13 mouse cellular contexts compared by ENCODE assay signal in the genomic region with DNA sequence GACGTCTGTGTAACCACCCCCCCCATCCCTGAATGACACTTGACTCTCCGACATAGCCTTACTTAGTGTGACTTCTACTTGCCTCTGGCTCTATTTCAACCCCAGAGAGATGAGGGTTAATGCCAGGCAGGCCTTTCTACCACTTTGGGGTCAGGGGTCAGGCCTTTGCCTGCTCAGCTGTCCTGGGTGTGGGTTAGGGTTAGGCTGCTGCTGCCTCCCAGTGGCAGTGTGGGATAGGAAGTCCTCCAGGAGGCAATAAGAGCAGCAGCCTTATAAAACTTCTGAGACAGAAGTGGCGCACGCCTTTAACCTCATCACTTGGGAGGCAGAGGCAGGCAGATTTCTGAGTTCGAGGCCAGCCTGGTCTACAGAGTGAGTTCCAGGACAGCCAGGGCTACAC. TPM values are rescaled to one million over a fixed set of nuclear protein-coding genes. Genes with fewer than 3 reads are reported as not detected.
DNase-seq lines count a peak whose midpoint lies in the region; ATAC-seq and TF ChIP-seq lines count a peak whose summit lies in the region.
"Had no signal": no experiment of that assay in that cellular context is flagged by ENCODE, and none has a peak within 500 bp of the region (broad histone marks: within the 10 kb centered on the region; RNA-seq: fewer than 3 reads in every experiment).

No protein-coding gene starts in this region.

- no peak for TF ChIP-seq POLR2A in MEL (IDR thresholded peaks at IDR 0.05; ENCODE audit: control insufficient read depth in 1 of 2, insufficient read depth in 1 of 2, low read depth in 1 of 2, low read length in 2 of 2, poor library complexity in 1 of 2)

- no peaks in the 10 kb centered on the region for H3K9me3 ChIP-seq in kidney, embryonic 15.5 days (replicated peaks)
- H3K9me3 ChIP-seq in MEL (replicated peaks; ENCODE audit: insufficient read depth, low read length): no peaks in the 10 kb centered on the region
- H3K9me3 ChIP-seq: embryonic facial prominence, embryonic 12.5 days; forebrain, embryonic 15.5 days; hindbrain, embryonic 12.5 days had no signal

- peaks cover 7% of the 10 kb centered on the region for H3K4me1 ChIP-seq in kidney, embryonic 15.5 days
- H3K4me1 ChIP-seq in MEL (ENCODE audit: control insufficient read depth in 1 of 2, insufficient read depth in 2 of 2, low read length in 2 of 2): peaks cover 8 to 19% of the 10 kb centered on the region in 2 experiments

- DNase-seq in kidney, adult 18-20 months: peak; percentile 15
- DNase-seq in A20 (ENCODE audit: low read depth, low spot score) (peak; percentile 31), MEL (ENCODE audit: low read depth, low spot score) (no peak)
- DNase-seq in lung, postnatal 36 days: peak; percentile 41
- DNase-seq in ovary, adult 18-20 months (ENCODE audit: low spot score): no peak
- DNase-seq: adrenal gland, postnatal 10 days; cerebellum, adult 11 months had no signal

- 93% methylated on average over 5 of the region's 5 CpGs for WGBS in kidney, embryonic 15.5 days

- H3K4me2 ChIP-seq in kidney, embryonic 15.5 days: no peak overlapping the region
- H3K4me2 ChIP-seq: embryonic facial prominence, embryonic 12.5 days; forebrain, embryonic 15.5 days; hindbrain, embryonic 12.5 days had no signal

- H3K79me2 ChIP-seq in MEL (ENCODE audit: control insufficient read depth, insufficient read depth, low read length, poor library complexity): peaks cover 6% of the 10 kb centered on the region

- no peak for ATAC-seq in kidney, embryonic 15.5 days (replicated peaks; ENCODE audit: low FRiP score)
- ATAC-seq in megakaryocyte-erythroid progenitor cell, adult 5-6 weeks (replicated peaks; ENCODE audit: low FRiP score, low TSS enrichment, poor library complexity, severe bottlenecking): no peak
- ATAC-seq: forebrain, embryonic 15.5 days had no signal

- peaks cover 90% of the 10 kb centered on the region for H3K36me3 ChIP-seq in kidney, embryonic 15.5 days
- peaks cover 16 to 22% of the 10 kb centered on the region in 2 experiments for H3K36me3 ChIP-seq in MEL (ENCODE audit: control insufficient read depth in 1 of 2, insufficient read depth in 2 of 2, low read length in 2 of 2)

- TF ChIP-seq CTCF in MEL (IDR thresholded peaks at IDR 0.05 in 2 of 3, conservative IDR thresholded peaks at IDR 0.05 in 1 of 3; ENCODE audit: control insufficient read depth in 1 of 3, insufficient read depth in 1 of 3, low read depth in 2 of 3, low read length in 3 of 3, poor library complexity in 1 of 3, severe bottlenecking in 1 of 3): peak in 2 of 3 experiments; percentile 25 to 34; a peak in 3 of 6 replicates

- TF ChIP-seq RAD21 in MEL (IDR thresholded peaks at IDR 0.05; ENCODE audit: low read depth, low read length): no peak

- no peak overlapping the region for H3K27ac ChIP-seq in kidney, embryonic 15.5 days
- H3K27ac ChIP-seq in MEL (ENCODE audit: control insufficient read depth, low read depth, low read length): no peak overlapping the region
- H3K27ac ChIP-seq: embryonic facial prominence, embryonic 12.5 days; forebrain, embryonic 15.5 days; hindbrain, embryonic 12.5 days had no signal

- no peak overlapping the region for H3K4me3 ChIP-seq in kidney, embryonic 15.5 days (replicated peaks)
- no peak overlapping the region for H3K4me3 ChIP-seq in MEL (ENCODE audit: control insufficient read depth in 1 of 2, insufficient read depth in 1 of 2, low read depth in 2 of 2, low read length in 2 of 2)
- H3K4me3 ChIP-seq: embryonic facial prominence, embryonic 12.5 days; forebrain, embryonic 15.5 days; hindbrain, embryonic 12.5 days had no signal

- H3K27me3 ChIP-seq in kidney, embryonic 15.5 days: no peaks in the 10 kb centered on the region
- H3K27me3 ChIP-seq in MEL (ENCODE audit: control insufficient read depth in 1 of 2, insufficient read depth in 2 of 2, low read length in 2 of 2): no peaks in the 10 kb centered on the region
- H3K27me3 ChIP-seq: embryonic facial prominence, embryonic 12.5 days; forebrain, embryonic 15.5 days; hindbrain, embryonic 12.5 days had no signal

- H3K9ac ChIP-seq in kidney, embryonic 15.5 days: no peak overlapping the region
- no peak overlapping the region for H3K9ac ChIP-seq in MEL (ENCODE audit: control insufficient read depth, low read depth, low read length, poor library complexity, severe bottlenecking)
- H3K9ac ChIP-seq: embryonic facial prominence, embryonic 12.5 days; forebrain, embryonic 15.5 days; hindbrain, embryonic 12.5 days had no signal

- TF ChIP-seq EP300 in MEL (IDR thresholded peaks at IDR 0.05; ENCODE audit: low read depth in 1 of 2, low read length in 2 of 2): no peak

TF ChIP-seq in MEL, 35 proteins besides CTCF, POLR2A, EP300 and RAD21:
- no peak for TF ChIP-seq MXI1 (IDR thresholded peaks at IDR 0.05; ENCODE audit: low read depth, low read length)
- no peak for TF ChIP-seq NRF1 (IDR thresholded peaks at IDR 0.05; ENCODE audit: insufficient read depth, low read depth, low read length, poor library complexity, severe bottlenecking)

RNA-seq across cellular contexts. Expression of a gene that starts 6.4 kb away (rescaled TPM):
- polyA plus RNA-seq in kidney, embryonic 15.5 days (2015; fragmentation: Nextera tagmentation; extraction: Ambion mirVana): 28.8 and 31.0 TPM in 2 replicates
- 50.2 and 63.9 TPM in 2 replicates for total RNA-seq in MEL (2012; rRNA removed)
- 10 to 100 TPM in 1 of 2 experiments, not detected in 1; 39.5 TPM for polyA plus RNA-seq in MEL (2012; ENCODE audit: insufficient read depth in 1 of 2, insufficient read length in 2 of 2, low read depth in 1 of 2, low replicate concordance in 2 of 2, missing spikeins in 1 of 2)
- 20.1 and 29.8 TPM in 2 replicates for total RNA-seq in megakaryocyte-erythroid progenitor cell, adult 5-6 weeks (2014; fragmentation: Nextera tagmentation)
- total RNA-seq in megakaryocyte-erythroid progenitor cell, adult 5-6 weeks (2017): 4.4 and 8.7 TPM in 2 replicates

RNA-seq across cellular contexts. Expression of a gene that starts 6.6 kb away (rescaled TPM):
- 29.6 and 31.6 TPM in 2 replicates for polyA plus RNA-seq in kidney, embryonic 15.5 days (2015; fragmentation: Nextera tagmentation; extraction: Ambion mirVana)
- 23.9 and 25.3 TPM in 2 replicates for total RNA-seq in MEL (2012; rRNA removed)
- polyA plus RNA-seq in MEL (2012; ENCODE audit: insufficient read depth in 1 of 2, insufficient read length in 2 of 2, low read depth in 1 of 2, low replicate concordance in 2 of 2, missing spikeins in 1 of 2): 10 to 100 TPM in 1 of 2 experiments, not detected in 1; 27.4 TPM
- 95.2 and 99.2 TPM in 2 replicates for total RNA-seq in megakaryocyte-erythroid progenitor cell, adult 5-6 weeks (2014; fragmentation: Nextera tagmentation)
- total RNA-seq in megakaryocyte-erythroid progenitor cell, adult 5-6 weeks (2017): 32.2 and 67.3 TPM in 2 replicates

RNA-seq across cellular contexts. Expression of a gene that starts 28.5 kb away (rescaled TPM):
- polyA plus RNA-seq in kidney, embryonic 15.5 days (2015; fragmentation: Nextera tagmentation; extraction: Ambion mirVana): 4.8 and 5.1 TPM in 2 replicates
- 4.4 and 5.2 TPM in 2 replicates for total RNA-seq in MEL (2012; rRNA removed)
- polyA plus RNA-seq in MEL (2012; ENCODE audit: insufficient read depth in 1 of 2, insufficient read length in 2 of 2, low read depth in 1 of 2, low replicate concordance in 2 of 2, missing spikeins in 1 of 2): 10 to 100 TPM in 1 of 2 experiments, not detected in 1; 12.1 TPM
- total RNA-seq in megakaryocyte-erythroid progenitor cell, adult 5-6 weeks (2014; fragmentation: Nextera tagmentation): 31.8 and 36.6 TPM in 2 replicates
- total RNA-seq in megakaryocyte-erythroid progenitor cell, adult 5-6 weeks (2017): 3.2 and 5.5 TPM in 2 replicates
- total RNA-seq: monocyte, adult 5-6 weeks had no signal

RNA-seq across cellular contexts. Expression of a gene that starts 42.0 kb away (rescaled TPM):
- polyA plus RNA-seq in kidney, embryonic 15.5 days (2015; fragmentation: Nextera tagmentation; extraction: Ambion mirVana): 69.5 and 79.9 TPM in 2 replicates
- total RNA-seq in MEL (2012; rRNA removed): 8.2 and 12.2 TPM in 2 replicates
- polyA plus RNA-seq in MEL (2012; ENCODE audit: insufficient read depth in 1 of 2, insufficient read length in 2 of 2, low read depth in 1 of 2, low replicate concordance in 2 of 2, missing spikeins in 1 of 2): 10 to 100 TPM in 1 of 2 experiments, not detected in 1; 22.8 TPM
- 5.5 and 9.6 TPM in 2 replicates for total RNA-seq in megakaryocyte-erythroid progenitor cell, adult 5-6 weeks (2014; fragmentation: Nextera tagmentation)
- 0.56 and 8.0 TPM in 2 replicates for total RNA-seq in megakaryocyte-erythroid progenitor cell, adult 5-6 weeks (2017)

Comparison
In these comparisons a context has a peak if more than half of its experiments do, and no peak if none do; other contexts are left out.
1. DNase-seq: peak in kidney, adult 18-20 months (single experiment), A20 (single experiment) and lung, postnatal 36 days (single experiment); none in MEL (single experiment) and ovary, adult 18-20 months (single experiment).